Mouse (Mus musculus) cerebellum, postnatal 14 days (tissue): ENCODE results near the gene Fndc11.
"Not testable (repeated sequence)": the region's sequence is repeated elsewhere in the genome, so short reads cannot be mapped to it uniquely, and the experiment has no call there.

Experiments
- DNase-seq, 2 experiments: peaks; one replicate each; pipeline ENCODE4 v3.0.0; 2021; ENCODE audit warnings: mixed read lengths in 2 of 2

Gene Fndc11

DNA sequence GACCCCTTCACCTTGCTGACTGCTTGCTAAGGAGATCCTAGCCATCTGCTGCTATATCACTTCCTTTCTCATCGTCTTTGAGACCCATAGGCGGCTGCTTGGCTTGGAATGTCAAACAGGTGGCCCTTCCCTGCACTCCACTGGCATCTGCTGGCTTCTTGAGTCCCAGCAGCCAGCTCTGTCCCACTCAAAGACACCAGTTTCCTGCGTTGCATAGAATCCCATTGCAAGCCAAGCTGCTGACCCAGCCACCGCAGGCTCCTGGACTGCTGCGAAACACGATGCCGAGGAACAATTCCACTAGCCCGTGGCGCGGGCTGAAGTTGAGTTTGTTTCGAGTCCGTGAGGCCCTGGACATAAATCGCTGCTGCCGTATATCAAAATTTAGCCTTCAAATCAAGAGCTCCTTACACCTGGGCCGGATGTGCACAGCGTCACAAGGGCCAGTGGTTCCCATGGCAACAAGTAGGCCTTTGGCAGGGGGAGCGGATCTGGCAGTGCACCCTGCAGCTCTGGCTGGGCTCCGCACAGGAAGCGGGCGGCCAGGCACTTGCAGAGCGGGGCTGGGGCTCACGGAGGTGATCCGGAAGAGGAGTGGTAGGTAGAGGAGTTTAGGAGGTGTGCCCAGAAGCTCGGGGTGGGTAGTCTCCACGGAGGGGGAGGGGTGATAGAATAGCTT is at the start of gene Fndc11:
TSS of gene Fndc11 (plus strand) at position 476 of the 679 bp plus-strand sequence.
- peak; percentile 70 to 72 for DNase-seq

DNA sequence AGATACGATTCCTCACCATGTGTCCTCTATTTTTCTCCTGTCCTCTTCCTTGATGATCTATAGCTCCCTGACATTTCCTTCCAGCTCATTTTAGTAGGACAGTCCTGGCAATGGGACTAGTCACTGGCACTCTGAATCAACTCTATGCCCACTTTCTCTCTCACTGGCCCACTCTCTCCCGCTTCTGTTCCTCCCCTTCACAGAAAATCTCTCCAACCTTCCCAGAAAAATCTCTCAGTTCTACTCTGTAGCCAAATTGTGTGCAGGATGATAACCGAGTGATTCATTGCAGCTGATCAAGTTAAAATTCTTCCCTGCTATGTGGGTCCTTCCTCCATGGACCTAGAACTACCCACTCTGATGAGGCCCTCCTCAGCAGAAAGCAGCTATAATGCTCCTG is 45.2 kb upstream of the Fndc11 start:
- DNase-seq: no peak

DNA sequence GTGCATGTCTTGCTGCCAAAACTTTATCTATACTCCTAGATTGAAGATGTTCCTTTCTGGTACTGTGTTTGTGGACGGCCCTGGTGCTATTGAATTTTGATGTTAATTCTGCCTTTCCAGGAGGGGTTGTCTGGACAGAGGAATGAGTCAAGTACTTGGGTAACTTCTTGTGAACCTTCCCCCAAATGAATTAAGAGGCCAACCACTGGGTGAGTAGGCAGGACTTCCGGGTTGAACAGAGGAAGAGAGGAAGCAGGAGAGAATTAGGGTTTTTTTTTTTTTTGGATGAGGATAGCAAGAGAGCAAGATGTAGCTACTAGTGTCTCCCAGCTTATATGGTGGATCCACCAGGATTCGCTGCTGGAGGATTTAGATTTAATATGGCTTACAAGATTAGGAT is 41.8 kb upstream of the Fndc11 start:
- DNase-seq: no peak

DNA sequence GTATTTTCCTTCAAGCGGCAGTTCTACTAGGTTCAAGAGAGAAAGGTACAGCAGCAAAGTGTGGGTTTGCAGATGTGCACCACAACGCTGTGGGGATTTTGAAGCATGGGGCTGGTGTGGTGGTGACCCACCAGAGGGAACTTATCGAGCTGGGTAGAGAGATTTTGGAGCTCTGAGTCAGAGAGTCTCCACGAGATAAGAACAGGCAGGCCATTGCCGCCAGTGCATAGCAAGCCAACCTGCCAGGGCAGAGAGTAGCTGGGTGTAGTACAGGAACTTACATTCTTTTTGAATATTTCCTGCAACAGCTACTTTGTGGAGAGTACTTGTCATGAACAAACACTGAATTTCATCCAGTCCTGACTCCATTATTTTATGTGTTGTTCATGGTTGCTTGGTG is 41.3 kb upstream of the Fndc11 start:
- no peak for DNase-seq

DNA sequence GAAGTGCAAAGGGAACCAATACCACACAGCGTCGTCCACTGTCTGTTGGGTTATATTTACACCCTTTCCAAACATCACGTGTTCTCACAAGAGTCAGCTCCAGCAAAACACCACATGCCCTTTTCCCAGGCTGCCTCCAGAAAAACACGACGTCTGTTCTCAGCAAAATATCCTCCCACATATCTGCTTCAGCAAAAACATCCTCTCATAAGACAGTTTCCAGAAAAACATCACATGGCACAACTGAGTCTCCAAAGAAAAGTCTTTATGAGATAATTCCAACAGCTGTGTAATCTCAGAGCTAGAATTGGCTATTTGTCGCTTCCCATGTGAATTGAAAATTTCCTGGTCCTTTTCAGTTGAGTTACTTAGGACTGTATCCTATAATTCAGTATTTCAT is 38.9 kb upstream of the Fndc11 start:
- DNase-seq: no peak

DNA sequence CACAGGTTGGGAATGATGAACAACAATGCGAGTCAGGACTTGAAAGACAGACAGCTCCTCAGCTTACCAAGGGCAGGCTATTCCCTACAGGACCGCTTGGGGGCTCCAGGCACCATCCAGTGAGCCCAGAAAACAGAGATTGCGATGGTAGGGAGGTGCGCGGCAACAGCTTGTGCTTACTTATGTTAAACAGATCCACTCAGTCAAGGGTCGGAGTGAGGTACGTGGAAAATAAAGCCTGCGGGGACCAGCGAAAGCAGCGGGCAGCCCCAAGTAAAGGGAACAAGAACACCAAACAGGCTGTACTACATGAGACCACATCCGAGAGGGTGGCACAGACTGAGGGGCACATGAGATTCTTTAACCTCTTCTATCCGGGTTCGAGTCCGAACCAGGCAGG is 33.2 kb upstream of the Fndc11 start:
- peak; percentile 93 for DNase-seq

DNA sequence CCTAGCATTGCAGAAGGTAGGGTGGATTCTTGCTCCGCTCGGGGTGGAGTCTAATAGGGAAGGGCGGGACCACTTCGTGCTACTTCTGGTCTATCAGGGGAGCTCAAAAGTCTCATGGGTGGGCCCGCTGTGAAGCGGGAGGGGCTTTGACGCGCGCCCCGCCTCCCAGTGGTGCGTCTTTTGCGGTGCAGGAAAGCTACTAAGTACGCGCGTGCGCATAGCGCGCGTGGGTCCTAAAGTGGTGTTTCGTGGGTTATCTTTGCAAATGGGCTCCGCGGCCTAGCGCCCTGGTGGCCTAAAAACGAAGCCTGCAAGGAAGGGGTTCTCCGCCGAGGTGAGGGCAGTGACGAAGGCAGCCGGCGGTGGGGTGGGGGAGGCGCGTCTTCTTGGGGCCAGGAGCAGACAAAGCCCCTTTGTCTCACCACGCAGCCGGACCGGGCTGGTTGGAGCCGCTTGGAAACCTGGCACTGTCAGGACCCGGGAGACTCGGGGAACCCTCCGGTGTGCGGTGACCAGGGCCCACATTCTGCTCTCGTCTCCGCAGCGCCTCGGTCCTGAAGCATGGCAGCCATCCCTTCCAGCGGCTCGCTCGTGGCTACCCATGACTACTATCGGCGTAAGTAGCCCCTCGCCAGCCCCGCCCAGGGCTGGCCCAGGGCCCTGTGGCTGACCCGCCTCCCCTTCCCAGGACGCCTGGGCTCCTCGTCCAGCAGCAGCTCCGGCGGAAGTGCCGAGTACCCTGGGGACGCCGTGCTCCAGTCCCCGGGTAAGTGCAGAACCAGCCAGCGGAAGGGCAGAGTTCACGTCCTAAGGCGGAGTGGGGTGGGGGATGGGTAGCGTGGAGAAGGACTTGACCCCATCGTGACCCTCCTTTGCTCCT is 32.5 kb upstream of the Fndc11 start, which contains the start of gene Ppdpf:
TSS of gene Ppdpf (plus strand) at position 127 of the 880 bp plus-strand sequence.
- peak; percentile 83 to 88 for DNase-seq

DNA sequence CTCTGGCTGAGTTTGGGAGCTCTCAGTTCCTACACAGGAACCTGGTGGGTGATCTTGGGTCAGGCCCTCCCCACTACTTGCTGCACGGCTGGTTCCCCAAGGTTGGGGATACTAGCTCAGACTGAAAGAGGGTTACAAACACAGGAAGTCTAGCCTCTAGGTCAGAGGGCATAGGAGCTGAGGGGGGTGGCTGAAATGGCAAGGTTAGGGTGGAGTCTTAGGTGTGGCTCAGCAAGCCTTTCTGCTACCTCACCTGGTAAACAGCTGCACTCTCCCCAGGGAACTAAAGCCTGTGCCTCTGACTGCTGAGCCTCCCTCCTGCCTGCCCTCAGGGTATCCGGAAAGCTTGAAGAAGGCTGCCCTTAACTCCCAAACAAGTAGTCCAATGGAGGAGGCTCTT is 31.1 kb upstream of the Fndc11 start:
- DNase-seq: no peak

DNA sequence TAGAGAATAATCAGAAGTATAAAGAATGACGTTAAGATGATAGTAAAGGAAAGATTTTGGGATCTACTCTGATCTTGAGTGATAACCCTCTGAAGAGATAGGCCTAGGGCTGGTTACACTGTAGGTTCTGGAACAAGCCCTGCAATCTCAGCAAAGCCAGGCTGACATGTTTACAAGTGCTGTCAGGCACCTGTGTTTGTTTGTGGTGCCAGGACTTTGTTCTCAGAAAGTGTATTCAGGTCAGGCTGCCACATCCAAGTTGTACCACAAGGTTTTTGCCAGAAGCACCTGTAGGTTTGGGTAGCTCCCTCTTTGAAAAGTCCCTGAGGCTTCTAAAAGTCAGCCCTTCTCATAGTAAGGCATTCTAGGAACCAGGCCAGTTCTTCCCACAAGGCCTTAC is 30.5 kb upstream of the Fndc11 start:
- no peak for DNase-seq

DNA sequence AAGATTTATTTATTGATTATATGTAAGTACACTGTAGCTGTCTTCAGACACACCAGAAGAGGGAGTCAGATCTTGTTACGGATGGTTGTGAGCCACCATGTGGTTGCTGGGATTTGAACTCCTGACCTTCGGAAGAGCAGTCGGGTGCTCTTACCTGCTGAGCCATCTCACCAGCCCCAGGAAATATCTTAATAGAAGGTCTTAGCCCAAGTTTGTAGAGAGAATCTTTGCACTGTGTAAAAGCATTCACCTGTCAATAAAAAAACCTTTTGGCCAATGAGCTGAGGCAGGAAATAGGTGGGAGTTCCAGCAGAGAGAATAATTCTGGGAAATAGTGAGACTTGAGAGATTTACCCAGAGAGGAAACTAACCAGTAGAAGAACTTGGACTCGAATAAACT is 28.4 kb upstream of the Fndc11 start:
- DNase-seq: not testable (repeated sequence)

DNA sequence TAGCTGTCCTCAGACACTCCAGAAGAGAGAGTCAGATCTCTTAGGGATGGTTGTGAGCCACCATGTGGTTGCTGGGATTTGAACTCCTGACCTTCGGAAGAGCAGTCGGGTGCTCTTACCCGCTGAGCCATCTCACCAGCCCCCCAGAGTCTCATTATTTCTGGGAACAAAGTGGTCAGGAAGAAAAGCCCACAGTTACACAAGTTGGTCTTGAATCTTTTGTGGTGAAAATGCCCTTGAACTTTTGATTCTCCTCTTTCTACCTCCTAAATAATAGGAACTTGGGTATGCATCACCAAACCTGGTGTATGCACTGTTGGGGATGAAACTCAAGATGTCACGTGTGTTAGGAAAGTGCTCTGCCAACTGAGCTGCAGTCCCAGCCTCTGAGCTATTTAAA is 27.9 kb upstream of the Fndc11 start:
- no peak for DNase-seq

DNA sequence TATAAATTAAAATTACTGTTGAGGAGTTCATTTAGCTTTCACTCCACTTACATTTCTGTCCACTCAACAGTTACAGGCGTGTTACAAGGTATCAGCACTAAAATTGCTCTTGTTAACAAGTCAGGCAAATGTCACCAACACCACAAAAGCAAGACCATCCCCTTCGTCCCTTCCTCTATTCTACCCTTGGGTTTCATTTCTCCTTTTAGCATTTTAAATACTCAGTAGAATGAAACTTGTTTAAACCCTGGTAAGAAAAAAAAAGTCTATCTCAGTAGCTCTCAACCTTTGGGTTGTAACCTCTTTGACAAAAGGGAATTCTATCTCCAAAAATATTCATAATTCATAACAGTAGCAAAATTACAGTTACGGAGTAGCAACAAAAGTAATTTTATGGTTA is 26.8 kb upstream of the Fndc11 start:
- no peak for DNase-seq

DNA sequence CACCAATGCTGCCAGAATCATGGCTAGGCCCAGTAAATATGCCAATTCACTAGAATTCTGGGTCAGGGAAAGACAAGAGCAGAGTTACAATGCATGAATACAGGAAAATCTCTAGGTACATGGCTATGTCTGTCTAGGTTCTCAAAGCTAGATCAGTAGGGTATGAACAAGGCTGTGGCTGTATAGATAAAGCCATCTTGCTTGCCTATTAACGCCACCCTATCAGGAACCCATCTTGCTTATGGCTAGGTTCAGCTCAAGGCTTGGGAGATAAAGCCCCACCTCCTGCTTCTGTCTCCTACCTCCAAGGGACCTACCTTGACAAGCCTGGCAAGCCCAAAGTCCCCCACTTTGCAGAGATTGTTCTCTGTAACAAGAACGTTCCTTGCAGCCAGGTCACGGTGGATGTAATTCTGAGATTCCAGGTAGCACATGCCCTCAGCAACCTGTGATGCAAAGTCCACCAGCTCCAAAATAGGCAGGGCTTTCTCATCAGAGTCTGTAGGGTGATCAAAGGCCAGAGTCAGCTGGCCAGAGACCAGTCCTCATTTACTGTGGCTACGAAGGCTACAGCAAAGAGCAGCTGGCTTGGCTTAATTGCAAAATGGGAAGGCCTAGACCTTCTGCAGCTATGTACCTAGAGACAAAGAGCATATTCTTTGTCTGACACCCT is 23.0 kb upstream of the Fndc11 start:
- DNase-seq: no peak

DNA sequence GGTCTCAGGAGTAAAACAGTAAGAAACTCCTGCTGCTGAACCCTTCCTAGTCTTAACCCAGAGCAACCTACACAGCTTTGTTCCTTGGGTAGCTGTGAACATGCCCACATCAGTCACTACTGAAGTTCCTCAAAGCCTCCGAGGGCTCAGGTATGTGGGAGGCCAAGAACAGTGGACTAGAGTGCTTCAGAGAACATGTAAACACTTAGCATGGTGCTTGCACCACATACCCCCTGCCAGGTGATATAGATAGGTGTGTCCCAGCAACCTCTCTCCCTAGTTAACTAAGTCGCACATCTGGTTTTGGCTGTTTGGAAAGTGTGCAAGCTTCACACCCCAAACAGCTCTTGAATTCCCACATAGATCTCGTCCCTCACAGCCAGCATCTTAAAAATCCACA is 18.2 kb upstream of the Fndc11 start:
- no peak for DNase-seq

DNA sequence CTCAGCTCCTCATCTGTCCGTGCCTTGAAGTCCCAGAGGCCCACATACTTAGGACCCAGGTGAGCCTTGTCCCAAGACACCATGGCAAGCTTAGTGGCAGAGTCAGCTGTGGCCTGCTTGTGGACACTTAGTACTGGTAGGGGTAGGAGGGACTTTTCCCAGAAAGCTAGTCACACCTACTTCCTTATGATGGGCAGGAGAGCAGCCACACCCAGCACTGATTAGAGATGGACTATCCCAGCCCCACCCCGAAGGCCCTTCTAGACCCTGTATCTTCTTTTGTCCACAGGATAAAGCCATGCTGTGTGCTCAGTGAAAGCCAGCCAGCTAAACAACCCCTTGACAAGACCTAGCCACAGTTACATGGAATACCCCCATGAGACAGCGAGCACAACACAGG is 17.4 kb upstream of the Fndc11 start, which contains the start of gene Ptk6:
TSS of gene Ptk6 (minus strand) at position 368 of the 400 bp plus-strand sequence.
- DNase-seq: no peak

DNA sequence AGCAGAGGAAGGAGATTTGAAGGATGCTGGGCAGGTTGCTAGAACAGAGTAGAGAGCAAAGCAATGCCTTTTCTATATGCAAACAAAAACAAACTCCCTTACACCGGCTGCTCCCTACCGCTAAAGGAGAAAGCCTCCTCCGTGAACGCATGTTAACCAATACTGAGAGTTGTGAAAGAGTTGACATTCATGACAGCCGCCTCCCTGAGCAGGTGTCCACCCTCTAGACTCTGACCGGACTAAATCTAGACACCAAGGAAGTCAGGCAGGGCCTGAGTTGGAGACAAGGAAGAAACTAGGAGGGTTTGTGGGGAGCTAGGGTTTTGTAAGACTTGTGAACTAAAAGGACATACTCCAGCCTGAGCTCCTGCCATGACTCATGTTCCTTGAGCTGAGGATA is 16.9 kb upstream of the Fndc11 start:
- no peak for DNase-seq

DNA sequence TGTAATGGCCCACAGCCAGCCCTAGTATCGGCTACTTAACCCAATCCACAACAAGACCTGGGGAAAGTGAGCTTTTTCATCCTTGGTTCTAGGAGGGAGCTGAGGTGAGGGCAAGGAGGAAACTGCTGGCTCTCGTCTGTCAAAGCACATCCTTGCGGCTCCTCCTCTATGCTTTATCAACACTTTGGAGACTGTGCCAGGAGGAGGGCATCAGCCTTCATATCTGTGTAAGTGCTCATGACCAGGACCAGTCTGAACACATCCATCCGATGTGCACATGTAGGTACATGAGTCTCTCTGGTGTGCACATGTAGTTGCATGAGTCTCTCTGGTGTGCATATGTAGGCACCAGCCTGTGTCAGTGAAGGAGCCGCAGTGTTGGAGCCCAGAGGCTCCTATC is 14.1 kb upstream of the Fndc11 start:
- DNase-seq: no peak

DNA sequence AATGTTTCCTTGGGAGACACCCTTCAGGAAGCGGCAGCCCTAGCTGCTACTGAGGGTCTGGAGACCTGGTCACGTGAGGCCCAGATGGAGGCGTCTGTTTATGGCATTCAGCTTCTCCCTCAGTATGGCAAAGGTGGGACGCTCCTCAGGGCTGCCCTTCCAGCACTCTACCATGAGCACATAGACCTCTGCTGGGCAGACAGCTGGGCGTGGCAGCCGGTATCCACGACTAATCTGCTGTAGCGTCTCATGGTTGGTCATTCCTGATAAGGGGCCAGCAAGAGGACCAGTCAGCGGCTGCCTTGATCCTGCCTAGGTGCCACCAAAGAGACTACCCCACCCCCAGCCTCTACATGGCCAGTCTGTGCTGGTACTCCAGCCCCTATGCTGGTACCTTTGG is 13.7 kb upstream of the Fndc11 start:
- DNase-seq: no peak

DNA sequence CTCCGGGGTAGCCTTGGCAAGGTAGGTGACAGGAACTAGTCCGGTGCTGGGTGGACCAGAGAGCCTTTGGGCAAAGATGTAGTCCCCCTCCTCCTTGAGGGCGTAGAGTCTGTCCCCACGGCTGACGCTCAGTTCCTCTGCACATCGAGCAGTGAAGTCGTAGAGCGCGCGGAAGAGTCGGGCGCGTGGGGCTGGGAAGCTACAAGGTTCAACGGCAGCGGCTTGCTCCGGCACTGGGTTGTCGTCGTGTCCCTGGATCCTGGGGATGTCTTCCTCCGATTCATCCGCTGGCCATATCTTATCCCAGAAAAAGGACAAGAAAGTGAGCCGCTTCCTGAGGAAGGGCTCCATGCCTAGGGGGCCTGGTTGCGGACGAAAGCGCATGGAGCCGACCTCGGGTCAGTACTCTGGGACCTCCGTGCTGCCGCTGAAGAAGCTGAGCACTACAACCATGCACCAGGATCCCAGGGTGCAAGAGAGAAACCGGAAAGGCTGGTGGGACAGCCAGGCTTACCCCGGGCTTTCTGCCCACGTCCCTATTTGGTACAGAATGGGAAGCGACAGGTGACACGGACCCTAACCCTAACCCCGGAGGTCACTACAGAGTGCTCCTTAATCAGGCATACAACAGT is 7.3 kb upstream of the Fndc11 start:
- no peak for DNase-seq

DNA sequence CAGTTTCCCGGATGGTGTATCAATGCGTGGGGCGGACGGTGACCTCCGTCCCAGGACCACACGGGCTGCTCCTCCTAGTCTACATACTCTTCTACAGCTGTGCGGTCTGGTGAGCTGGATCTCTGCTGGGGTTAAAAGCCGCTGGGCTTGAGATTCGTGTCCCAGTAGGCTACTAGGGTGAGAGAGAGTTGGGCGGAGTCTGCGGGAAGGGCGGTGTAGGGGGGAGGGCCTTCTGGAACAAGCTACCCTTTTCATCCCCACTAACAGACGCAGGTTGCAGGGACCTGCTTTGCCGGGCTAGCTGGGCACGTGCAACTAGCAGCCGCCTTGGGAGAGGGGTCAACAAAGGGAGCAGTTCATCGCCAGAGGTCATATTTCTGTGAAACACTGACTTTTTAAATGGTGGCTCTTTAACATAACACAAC is 6.8 kb upstream of the Fndc11 start, which contains the start of gene Srms:
TSS of gene Srms (minus strand) at position 165 of the 425 bp plus-strand sequence.
- no peak for DNase-seq

DNA sequence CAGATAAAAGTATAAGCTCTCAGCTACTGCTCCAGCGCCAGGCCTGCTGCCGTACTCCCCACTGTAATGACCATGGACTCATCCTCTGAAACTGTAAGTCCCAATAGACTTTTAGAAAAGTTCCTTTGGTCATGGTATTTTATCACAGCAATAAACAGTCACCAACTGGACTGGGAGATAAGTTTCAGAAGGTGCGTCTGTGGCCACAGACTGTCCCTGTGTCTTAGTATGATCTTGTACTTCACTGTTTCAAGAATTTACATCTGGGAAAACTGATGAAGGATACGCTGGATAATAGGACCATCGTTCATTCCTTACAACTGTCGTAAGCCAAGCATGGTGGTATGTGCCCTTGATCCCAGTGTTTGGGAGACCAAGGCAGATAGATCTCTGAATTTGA is 3.8 kb upstream of the Fndc11 start:
- DNase-seq: no peak

DNA sequence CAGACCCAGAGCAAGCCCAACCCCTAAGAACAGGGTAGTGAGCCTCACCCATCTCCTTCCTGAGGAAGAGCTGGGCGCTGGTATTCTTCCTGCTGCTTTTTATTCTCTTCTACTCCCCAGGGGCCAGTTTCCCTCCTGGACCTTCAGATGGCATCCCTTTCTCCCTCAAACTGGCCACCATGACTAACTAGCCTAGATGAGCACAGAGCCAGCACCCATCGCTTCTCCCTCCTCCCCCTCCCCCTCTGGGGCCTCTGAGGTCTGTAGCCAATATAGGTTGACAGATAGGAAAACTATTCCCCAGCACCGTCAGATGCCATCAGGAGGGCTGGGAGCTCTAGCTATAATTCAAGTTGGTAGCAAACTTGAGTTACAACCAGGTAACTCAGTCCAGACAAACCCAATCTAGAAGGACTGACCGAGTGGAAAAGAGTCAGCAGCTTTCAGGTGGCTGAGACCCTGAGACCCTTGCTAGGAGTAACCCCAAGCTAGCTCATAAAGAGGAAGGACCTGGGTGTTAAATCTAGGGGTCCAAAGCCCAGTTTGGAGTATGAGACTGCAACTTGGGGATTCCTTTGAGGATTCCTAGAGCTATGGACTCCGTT is 830 bp upstream of the Fndc11 start:
- no peak for DNase-seq

DNA sequence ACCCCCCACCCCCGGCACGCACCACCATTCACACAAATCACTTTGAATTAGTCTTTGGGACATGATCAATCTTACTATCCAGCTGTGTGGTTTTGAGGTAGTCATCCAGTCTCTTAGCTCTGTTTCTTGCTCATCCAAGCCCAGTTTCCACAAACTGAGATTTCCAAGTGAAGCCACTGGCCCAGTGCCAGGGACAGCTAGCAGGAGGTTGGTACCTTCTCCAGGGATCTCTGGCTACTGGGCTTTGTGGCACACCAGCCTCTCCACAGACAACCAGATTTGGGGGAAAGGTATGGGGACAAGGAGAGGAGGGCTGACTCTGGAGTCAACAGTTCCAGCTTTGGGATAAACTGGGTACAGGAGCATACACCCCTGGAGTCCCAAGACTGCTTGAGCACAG is 548 bp downstream of the Fndc11 start:
- DNase-seq: peak; percentile 46 to 55
